Mouse (Mus musculus): ENCODE results near the gene Tor3a. TPM values are rescaled to one million over a fixed set of nuclear protein-coding genes. Genes with fewer than 3 reads are reported as not detected.

The Tor3a gene
- polyA plus RNA-seq, 1 experiment from 2014 or later = 55.8 TPM

- Histone ChIP-seq H3K4me3 (ENCODE audit: inconsistent target) (no peak overlapping the region), H3K27ac (no peak overlapping the region)
- 95% methylated on average over 2 of the region's 2 CpGs for WGBS (ENCODE audit: missing documents)
Measured at GRCm38 (mm10) chr1:156608496-156608895, 65.7 kb downstream of the Tor3a start.

GRCm38 (mm10) chr1:156605940-156606339 lies 68.2 kb downstream of the Tor3a start:
- Histone ChIP-seq H3K4me3 (ENCODE audit: inconsistent target) (no peak overlapping the region), H3K36me3 (ENCODE audit: inconsistent target) (no peaks in the 10 kb centered on the region), H3K79me2 (ENCODE audit: inconsistent target) (peaks cover 98% of the 10 kb centered on the region), H3K27ac (no peak overlapping the region)
- 68% methylated on average over 2 of the region's 2 CpGs for WGBS (ENCODE audit: missing documents)

More at GRCm38 (mm10) chr1:156608496-156608895, 65.7 kb downstream of the Tor3a start:
- peaks cover 97% of the 10 kb centered on the region for H3K79me2 ChIP-seq (ENCODE audit: inconsistent target)
- H3K36me3 ChIP-seq (ENCODE audit: inconsistent target) = no peaks in the 10 kb centered on the region

GRCm38 (mm10) chr1:156605094-156605866 lies 68.9 kb downstream of the Tor3a start:
- no peak overlapping the region for H3K27ac ChIP-seq
- WGBS (ENCODE audit: missing documents) = 79% methylated on average over 11 of the region's 12 CpGs
- no peak overlapping the region for H3K4me3 ChIP-seq (ENCODE audit: inconsistent target)
- H3K36me3 ChIP-seq (ENCODE audit: inconsistent target) = no peaks in the 10 kb centered on the region
- H3K79me2 ChIP-seq (ENCODE audit: inconsistent target) = peaks cover 98% of the 10 kb centered on the region

Other genes with a start within 250 kb of the Tor3a start
- 326 to 439 TPM (median 351 TPM) in 3 replicates for gene Soat1, start 200.0 kb downstream of the Tor3a start, polyA plus RNA-seq (2018)
- gene Gm10031, start 150.3 kb downstream of the Tor3a start, polyA plus RNA-seq (2018) = 1.9 to 4.4 TPM (median 3.8 TPM) in 3 replicates
- gene Abl2, start 115.6 kb downstream of the Tor3a start, polyA plus RNA-seq (2018) = 11.1 to 17.5 TPM (median 16.3 TPM) in 3 replicates
- 27.5 to 34.6 TPM (median 32.7 TPM) in 3 replicates for gene Fam20b, start 44.7 kb upstream of the Tor3a start, polyA plus RNA-seq (2018)
- not detected in 3 replicates for gene Angptl1, start 164.2 kb upstream of the Tor3a start, polyA plus RNA-seq (2018)

Data from macrophage (primary cell).